Mouse (Mus musculus): ENCODE results near the gene Cldn9.

The Cldn9 gene

DNA sequence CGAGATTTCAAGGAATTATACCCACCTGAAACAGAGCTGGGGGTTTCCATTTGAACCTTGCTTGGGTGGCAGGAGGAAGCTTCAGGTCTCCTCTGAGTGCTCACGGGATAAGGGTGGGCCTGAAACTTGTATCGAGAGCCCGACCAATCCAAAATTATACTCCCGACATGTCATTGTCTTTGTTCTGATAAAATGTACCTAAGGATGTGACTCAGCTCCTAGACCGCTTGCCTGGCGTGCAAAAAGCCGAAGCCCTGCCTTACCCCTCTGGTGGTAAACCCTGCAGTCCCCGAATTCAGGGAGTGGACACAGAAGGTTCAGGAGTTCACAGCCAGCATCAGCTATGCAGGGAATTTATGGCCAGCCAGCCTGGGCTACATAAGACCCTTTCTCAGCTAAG lies 3.5 kb downstream of the Cldn9 start:
- no peak for DNase-seq (ENCODE audit: low read depth, low spot score)

DNA sequence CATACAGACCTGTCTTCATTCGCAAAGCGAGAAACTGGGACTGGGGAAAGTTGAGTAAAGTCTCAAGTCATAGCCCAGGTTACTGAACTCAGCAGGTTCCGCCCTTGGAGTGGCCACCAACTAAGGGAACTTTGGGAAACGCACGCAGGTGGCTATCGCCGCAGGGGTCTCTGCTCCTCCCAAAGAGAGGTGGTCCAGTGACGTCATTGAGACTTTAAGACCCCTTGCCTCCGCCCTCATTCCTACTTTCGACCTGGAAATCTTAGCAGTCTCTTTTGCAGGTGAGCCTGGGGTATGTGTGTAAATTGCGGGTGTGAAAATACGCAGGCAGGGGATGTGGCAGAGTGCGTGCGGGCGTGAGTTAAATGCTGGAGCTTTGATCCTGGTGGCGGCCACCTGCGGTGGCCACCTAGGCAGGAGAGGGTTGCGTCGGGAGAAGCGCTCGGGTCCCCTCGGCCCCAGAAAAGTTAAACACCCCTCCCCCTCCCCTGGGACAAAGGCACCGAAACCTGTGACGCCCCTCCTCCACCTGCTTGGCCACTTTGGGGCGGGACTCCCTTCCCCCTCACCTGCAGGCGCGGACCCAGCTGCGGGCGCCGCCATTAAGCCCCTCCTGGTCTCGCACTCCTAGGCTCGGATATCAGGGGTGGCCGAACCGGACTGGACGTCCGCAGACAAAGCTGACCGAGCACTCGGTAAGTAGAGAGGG lies 4.5 kb downstream of the Cldn9 start, which contains the start of gene Cldn6:
Gene Cldn6, plus strand, starts transcription at position 123 of the 709 bp plus-strand sequence.
- no peak for DNase-seq (ENCODE audit: low read depth, low spot score)

DNA sequence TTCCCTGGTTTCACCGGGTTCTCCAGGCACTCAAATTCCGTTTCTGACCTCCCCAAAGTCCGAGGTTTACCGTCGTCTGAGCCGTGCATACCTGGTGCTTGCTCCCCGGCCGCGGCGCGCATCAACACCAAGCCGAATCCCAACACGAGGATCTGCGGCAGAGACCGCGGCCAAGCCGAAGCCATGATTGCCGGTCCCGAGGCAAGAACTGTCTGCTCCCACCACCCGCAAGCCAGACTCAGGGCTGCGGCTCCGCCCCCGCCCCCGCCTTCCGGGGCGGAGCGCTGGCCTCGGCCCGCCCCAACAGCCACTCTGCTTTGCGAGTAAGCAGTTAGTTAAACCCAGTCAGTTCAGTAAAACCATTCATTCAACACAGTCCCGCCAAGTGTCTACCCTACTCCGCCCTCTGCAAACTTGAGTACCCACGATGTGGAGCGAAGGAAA lies 6.6 kb downstream of the Cldn9 start, which contains the start of gene Tnfrsf12a:
Gene Tnfrsf12a, minus strand, starts transcription at position 233 of the 444 bp plus-strand sequence.
- DNase-seq (ENCODE audit: low read depth, low spot score), result no peak

DNA sequence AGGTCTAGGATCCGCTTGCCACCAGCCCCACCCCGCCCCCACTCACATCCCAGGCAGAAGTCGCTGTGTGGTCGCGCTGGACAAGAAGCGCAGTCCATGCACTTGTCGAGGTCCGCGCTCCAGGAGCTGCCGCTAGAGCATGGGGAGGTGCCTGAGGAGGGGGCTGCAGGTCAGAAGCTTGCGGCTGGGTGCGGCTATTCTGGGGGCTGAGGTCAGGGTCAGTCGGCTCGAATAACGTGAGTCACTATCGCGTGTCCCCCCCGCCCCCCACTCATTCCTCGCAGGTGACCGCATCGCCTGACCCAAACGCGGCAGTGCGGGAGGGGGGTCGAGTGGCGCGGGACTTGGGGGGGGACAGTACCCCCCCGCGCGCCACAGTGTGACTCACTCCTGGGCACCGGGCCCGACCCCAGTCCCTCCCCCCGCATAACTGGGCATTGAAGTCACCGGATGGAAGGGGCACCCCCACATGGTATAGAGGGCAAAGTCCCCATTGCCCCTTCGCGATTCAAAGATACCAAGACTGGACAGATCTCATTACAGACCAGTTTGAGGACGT lies 7.3 kb downstream of the Cldn9 start:
- DNase-seq (ENCODE audit: low read depth, low spot score), result no peak

DNA sequence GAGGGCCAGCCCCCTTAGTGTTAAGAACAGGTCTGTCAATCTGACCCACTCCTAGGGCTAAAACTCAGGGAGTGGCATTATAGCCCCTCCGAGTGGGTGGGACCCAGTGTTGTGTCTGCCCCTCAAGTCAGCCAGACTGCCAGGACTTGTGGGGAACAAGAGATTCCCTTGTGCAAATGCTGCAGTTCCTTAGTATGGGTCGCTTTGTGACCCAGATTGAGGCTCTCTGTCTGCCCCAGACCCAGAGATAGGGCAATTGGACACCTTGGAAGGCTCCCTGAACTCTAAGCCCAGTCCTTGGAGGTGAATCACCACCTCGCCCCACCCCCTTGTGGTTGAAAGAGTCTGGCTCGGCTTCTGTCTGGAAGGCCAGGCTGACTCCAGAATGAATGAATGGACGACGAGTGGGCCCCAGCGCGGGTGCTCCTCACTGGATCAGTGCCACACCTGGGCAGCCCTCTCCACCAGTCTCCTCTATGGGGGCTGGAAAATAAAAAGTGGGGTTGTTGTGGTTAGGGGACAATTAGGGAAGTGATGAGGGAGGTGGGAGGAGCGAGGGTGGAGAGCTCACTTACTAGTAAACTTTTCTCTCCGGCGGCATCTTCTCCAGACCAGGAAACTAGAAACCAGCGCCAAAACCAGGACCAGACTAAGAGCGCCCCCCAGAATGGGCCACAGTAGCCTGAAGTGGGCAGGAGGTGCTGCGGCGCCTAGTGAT lies 8.1 kb downstream of the Cldn9 start:
- no peak for DNase-seq (ENCODE audit: low read depth, low spot score)

DNA sequence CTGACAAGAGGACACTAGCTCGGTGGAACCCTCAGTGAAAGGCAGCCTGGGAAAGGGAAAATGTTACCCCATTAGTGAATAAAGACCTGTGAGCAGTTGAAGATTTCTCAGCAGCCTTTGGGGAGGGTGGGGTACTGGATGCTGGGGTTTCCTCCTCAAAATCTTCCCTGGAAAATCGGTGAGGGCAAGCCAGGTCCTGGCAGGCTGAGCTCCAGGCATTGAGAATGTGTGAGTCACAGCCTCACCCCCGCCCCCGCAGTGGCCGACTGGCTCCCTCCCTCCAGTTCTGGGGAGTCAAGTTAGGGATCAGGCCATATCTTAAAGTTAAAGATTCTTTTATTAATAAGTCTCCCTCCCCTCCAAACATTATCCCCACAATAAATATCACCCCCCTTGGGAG lies 8.7 kb downstream of the Cldn9 start:
- DNase-seq (ENCODE audit: low read depth, low spot score), result no peak

DNA sequence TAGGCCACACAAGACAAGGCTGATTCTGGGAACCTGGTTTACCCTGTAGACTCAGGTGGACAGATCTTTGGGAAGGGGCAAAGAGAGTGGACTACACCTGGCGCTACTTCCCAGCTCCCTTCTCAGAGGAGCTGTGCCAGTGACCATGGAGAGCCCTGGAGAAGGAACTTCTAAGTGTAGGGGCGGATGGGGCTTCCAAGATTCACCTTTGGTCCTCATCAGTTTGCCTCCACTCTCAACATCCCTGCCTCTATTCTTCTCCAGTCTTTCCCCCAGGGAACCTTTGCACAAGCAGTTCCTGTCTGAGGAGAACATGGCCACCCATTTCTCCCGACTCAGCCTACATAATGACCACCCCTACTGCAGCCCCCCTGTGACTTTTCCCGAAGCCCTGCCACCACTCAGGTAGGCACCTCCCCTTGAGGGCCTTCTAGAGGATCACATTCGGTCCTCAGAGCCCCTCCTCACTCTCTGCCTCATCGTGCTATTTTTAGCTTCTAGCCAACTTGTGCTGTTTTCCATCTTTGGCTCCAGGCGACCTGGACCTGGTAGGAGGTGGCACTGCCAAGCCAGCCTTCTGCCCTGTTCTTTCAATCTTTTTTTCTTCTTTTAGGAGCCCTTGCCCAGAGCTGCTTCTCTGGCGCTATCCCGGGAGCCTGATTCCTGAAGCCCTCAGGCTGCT lies 9.4 kb downstream of the Cldn9 start:
- no peak for DNase-seq (ENCODE audit: low read depth, low spot score)

DNA sequence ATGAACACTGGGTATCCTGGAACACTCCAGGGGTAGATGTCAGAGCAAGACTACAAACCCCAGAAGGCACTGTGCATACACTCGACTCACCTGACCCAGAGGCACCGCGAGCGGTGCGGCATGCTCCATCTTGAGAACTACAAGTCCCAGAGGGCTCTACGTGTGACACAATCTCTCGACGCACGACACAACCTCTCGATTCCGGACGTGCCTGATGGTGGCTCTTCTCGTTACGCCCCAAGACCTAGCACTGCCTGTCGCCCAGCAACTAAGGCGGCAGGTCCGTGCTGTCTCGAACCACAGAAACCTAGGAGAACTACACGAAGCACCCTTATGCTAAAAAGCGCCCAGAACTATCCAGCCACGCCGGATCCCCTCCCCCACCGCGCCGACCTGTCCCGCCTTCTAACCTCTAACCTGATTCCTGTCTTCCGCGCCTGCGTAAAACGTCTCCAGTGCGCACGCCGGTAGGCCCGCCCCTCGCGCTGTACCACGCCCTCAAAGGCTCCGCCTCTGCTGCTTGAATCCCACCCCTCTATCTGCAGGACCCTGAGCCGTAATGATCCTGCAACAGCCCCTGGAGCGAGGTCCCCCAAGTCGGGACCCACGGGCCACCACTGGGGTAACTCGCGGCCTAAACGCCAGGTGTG lies 10.3 kb downstream of the Cldn9 start, which contains the start of the genes Hcfc1r1 and Thoc6:
Gene Hcfc1r1, plus strand, starts transcription at position 173 of the 650 bp plus-strand sequence.
Gene Thoc6, minus strand, starts transcription at position 459 of the 650 bp plus-strand sequence.
- peak; percentile 94 for DNase-seq (ENCODE audit: low read depth, low spot score)

DNA sequence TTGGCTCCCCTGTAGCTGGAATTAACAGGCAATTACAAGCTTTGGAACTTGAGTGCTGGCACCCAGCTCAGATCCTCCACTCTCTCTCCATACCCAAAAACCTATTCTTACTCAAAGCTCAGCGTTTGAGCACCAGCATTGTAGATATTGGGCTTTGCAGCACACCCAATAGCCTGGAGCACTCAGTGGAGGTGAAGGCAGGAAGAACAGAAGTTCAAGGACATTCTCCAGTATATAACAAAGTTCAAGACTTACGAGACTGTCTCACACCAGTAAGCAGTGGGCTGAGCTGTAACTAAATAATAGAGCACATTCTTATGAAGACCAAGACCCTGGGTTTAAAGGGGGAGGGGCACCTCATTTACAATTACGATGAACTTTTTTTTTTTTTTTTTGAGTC lies 11.1 kb downstream of the Cldn9 start:
- no peak for DNase-seq (ENCODE audit: low read depth, low spot score)

DNA sequence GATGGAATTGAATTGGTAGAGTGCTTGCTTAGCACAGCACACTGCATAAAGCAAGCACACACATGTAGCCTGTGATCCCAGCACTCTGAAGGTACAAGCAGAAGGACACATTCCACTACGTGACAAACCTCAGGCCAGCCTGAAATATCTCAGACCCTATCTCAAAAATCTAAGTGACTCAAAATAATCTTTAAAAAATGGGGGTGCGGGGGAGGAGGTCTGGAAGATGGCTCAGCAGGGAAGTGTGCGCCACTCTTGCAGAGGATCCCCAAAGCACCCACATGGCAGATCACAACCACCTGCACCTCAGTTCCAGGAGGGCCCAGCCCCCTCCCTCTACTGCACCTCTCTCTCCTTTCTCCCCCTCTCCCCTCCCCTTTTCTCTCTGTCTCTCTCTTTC lies 12.3 kb downstream of the Cldn9 start:
- no peak for DNase-seq (ENCODE audit: low read depth, low spot score)

DNA sequence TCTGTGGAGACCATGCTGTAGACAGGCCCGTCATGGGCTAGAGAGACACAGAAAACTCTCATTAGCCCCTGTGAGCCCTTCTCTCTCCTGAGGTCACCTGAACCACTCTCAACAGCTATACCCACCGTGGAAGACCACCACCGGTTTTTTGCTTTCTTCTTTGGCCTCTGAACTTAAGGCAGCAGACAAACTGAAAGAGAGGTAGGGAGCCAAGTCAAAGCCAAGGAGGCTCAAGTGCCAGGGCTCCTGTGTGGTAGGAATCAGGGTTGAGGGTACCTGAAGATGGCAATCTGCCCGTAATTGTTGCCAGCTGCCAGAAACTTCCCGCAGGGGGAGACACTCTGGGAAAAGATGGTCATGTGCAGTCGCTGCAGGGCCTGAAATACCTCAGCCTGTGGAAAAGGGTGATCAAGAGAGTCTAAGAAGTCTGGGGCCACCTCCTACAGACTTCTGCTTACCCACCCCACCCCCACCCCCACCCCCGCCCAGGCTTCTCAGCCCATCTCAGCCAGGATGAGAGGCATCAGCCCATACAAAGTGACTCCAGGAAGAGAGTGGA lies 13.2 kb downstream of the Cldn9 start:
- no peak for DNase-seq (ENCODE audit: low read depth, low spot score)

DNA sequence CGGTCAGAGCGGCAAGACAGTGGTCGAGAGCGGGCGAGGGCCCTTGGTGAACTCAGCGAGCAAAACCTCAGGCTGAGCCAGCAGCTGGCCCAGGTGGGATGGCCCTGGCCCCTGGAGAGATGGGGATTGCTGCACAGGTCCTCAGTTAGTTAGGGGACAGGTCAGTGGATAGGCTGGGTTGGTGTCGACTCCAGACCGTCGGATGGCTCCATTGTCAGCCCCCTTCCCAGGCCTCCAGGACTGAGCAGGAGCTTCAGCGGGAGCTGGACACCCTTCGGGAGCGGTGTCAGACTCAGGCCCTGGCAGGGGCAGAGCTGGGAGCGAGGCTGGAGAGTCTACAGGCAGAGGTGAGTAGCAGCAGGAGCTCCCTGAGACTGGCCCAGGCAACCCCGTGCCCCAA lies 18.3 kb downstream of the Cldn9 start:
- DNase-seq (ENCODE audit: low read depth, low spot score), result no peak

DNA sequence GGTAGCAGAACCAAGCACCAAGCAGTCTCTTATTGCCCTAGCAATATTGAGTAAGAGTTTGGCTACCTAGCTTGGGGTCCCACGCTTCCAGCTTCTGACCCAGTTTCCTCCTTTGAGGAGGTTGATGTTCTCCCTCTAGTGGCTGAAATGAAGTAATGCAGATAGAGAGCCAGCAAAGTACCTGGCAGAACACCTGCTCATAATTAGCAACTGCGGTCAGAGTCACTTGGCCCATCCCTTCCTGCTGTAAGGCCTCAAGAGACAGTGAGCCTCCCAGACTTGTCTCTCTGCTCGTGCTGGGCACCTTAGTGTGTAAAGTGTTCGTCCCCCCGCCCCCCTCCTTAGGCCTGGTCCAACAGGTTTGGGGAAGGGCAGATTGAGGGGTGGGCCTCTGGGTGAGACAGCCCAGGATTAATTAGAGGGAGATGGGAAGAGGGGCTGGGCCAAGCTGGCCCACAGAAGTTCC lies 19.2 kb downstream of the Cldn9 start:
- no peak for DNase-seq (ENCODE audit: low read depth, low spot score)

DNA sequence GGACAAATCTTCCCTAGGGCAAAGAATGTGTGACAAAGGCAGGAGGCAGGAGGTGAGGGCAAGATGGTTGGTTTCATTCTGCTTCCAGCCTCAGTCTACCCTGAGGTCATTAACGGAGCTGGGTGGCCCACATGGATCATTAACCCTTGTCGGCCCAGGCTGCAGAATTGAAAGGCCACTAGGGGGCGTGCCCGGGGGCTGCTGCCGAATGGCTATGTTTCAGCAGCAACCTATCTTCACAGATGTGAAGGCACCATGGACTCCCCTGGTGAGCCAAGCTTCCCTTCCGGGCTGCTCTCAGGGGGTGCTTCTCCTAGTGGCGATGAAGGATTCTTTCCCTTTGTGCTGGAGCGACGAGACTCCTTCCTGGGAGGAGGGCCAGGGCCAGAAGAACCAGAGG lies 22.3 kb downstream of the Cldn9 start:
- DNase-seq (ENCODE audit: low read depth, low spot score), result no peak

DNA sequence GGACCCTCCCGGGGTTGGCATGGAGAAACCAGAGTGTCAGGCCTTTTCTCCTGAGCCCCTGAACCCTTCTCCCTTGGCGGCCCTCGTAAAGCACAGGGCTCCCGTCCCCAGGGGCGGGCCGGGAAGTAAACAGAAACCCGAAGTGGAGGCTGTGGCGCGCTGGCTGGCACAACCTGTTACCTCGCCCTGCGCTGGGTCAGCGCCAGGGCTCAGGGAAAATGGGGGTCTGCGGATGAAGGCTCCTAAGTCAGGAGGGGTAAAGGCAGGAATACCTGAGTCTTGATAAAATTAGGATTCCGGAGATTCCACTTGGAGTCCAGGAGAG lies 23.0 kb downstream of the Cldn9 start:
- DNase-seq (ENCODE audit: low read depth, low spot score), result no peak

DNA sequence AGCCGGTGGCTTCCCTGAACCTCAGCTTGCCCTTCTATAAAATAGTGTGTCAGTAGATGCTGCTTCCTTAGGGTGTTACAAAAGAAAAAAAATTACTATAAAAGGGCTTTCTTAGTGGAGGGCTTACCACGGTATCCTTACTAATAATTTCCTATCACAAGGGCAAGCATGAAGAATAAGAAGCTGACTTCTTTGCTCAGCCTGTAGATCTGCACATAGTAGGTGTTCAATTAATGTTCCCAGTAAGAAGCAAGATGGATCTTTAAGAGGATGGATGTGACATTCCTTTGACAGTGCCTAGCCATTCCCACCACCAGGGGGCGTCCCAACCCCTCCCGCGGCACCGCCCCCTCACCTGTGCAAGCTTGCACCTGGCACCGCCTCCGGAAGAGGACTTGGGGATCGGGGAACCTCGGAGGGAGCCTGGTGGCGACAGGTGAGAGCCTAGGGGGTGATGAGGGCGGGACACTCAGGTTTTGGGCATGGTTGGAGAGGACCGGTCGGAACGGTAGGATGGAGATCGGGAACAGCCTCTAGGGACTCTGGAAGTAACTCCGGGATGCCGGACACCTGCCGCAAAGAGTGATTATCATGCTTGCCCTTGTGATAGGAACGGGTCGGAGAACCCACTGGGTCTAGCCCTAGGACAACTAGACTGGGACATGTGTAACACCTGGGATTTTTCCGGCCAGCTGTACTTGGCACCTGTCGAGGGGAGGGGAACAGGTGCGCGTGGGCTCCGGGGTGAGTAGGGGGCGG lies 23.5 kb downstream of the Cldn9 start, which contains the start of gene Bicdl2:
Gene Bicdl2, plus strand, starts transcription at position 390 of the 759 bp plus-strand sequence.
- no peak for DNase-seq (ENCODE audit: low read depth, low spot score)

DNA sequence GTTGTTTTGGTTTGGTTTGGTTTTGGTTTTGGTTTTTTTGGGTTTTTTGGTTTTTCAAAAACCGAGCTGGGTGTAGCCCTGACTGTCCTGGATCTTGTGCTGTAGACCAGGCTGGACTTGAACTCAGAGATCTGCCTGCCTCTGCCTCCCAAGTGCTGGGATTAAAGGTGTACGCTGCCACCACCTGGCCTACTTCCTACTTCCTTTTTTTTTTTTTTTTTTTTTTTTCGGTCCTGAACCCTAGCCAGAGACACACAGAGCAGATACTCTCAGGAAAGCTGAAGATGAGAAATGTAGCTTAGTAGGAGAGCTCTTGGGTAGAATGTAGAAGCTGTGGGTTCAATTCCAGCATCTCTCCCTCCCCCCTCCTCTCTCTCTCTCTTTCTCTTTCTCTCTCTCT lies 25.4 kb downstream of the Cldn9 start:
- DNase-seq (ENCODE audit: low read depth, low spot score), result no peak

DNA sequence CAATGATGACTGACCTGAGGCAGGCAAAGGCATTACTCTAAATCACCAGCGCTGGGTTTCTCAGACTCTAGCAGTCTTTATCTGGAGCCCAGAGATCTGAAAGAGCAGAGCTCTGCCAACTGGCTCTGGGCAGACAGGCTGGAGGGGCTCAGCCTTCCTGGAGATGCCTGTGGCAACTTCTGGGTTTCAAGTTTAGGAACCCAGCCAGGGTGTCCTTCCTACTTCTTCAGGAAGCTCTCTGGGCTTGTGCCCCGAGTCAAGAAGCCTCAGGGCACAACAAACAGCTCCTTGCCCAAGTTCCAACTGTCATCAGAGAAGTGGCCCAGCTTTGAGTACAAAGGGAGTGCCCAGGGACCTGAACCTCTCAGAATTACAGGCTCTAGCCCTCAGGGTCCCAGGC lies 29.4 kb downstream of the Cldn9 start:
- no peak for DNase-seq (ENCODE audit: low read depth, low spot score)

DNA sequence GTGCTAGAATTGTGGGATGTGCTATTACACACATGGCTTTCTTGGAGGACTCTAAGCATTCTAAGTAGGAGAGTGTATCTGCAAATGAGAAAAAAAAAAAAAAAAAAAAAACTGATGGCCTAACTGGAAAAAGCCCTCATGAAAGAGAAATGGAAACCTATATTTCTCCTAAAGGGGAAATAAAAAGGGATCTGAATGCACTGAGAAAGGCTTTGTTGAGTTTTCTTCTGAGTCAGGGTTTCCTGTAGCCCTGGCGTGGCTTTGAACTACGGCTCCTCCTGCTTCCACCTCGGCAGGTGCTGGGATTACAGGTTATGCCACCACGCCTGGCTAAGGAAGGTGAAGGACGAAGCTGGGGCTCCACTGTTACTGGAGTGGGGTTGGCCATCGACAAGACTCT lies 29.8 kb downstream of the Cldn9 start:
- no peak for DNase-seq (ENCODE audit: low read depth, low spot score)

DNA sequence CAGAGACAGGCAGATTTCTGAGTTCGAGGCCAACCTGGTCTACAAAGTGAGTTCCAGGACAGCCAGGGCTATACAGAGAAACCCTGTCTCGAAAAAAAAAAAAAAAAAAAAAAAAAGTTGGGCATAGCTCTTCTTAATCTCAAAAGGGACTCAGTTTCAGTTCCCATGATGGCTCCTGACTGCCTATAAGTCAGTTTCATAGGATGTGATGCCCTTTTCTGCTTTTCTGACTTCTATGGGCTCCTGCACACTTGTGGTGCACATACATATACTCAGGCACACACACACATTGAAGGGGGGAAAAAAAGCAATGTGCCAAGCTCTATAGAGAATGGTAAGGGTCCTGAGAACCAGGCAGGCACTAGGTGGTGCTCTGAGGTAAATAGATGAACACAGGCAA lies 30.5 kb downstream of the Cldn9 start:
- DNase-seq (ENCODE audit: low read depth, low spot score), result no peak

Data from brain, embryonic 18.5 days (tissue).